Mouse (Mus musculus) ES-E14 (cell line): ENCODE results near the gene Ttll3. TPM values are rescaled to one million over a fixed set of nuclear protein-coding genes. Genes with fewer than 3 reads are reported as not detected.

ENCODE experiments used
- DNase-seq: peaks from one replicate; pipeline ENCODE4 v3.0.0-alpha.2; 2013; ENCODE audit warnings: low read depth, low spot score
- H3K27ac ChIP-seq: 2 replicates; pipeline ENCODE4 v1.5.1; 2012; ENCODE audit warnings: low read depth, mild to moderate bottlenecking, low read length, moderate library complexity, mixed read lengths; ENCODE audit not compliant: poor library complexity, insufficient read depth, severe bottlenecking
- H3K36me3 ChIP-seq: 2 replicates; pipeline ENCODE4 v1.6.1; 2012; ENCODE audit warnings: mild to moderate bottlenecking, low read length, moderate library complexity, mixed read lengths; ENCODE audit not compliant: control insufficient read depth, poor library complexity, insufficient read depth, severe bottlenecking
- H3K4me1 ChIP-seq, 2 experiments: fragments of 150-350 bp in 1 of 2; sonication (generic) in 1 of 2; 2 replicates each; pipeline ENCODE4 v1.6.1; 2012; ENCODE audit warnings: low read length in 2 of 2, mild to moderate bottlenecking in 1 of 2, mixed read lengths in 1 of 2; ENCODE audit not compliant: control insufficient read depth in 2 of 2, insufficient read depth in 2 of 2, poor library complexity in 1 of 2
- H3K4me3 ChIP-seq, 2 experiments: fragments of 150-350 bp in 1 of 2; sonication (generic) in 1 of 2; 2 replicates each; pipeline ENCODE4 v1.5.1; 2012; ENCODE audit warnings: low read length in 2 of 2, low read depth in 1 of 2, mild to moderate bottlenecking in 1 of 2, mixed read lengths in 1 of 2; ENCODE audit not compliant: insufficient read depth in 1 of 2, poor library complexity in 1 of 2, severe bottlenecking in 1 of 2
- H3K9ac ChIP-seq: 2 replicates; pipeline ENCODE4 v1.6.1; 2012; ENCODE audit warnings: low read depth, mild to moderate bottlenecking, low read length, mixed read lengths; ENCODE audit not compliant: poor library complexity, insufficient read depth, severe bottlenecking
- H3K9me3 ChIP-seq: fragments of 150-350 bp; sonication (generic); 2 replicates; pipeline ENCODE4 v1.6.1; 2012; ENCODE audit warnings: low read depth, mild to moderate bottlenecking, low read length; ENCODE audit not compliant: control insufficient read depth, insufficient read depth
- CHD2 ChIP-seq: IDR thresholded peaks from 2 replicates; pipeline ENCODE4 v1.6.1; 2014; ENCODE audit warnings: mild to moderate bottlenecking, low read depth, low read length, inconsistent platforms
- HCFC1 ChIP-seq: IDR thresholded peaks from 2 replicates; pipeline ENCODE4 v1.6.1; 2012; ENCODE audit warnings: low read length, inconsistent platforms, borderline replicate concordance; ENCODE audit not compliant: insufficient read depth
- MAFK ChIP-seq: IDR thresholded peaks from 2 replicates; pipeline ENCODE4 v1.6.1; 2014; ENCODE audit warnings: mild to moderate bottlenecking, low read depth, low read length, inconsistent platforms; ENCODE audit not compliant: insufficient read depth
- ZC3H11A ChIP-seq: IDR thresholded peaks from 2 replicates; pipeline ENCODE4 v1.6.1; 2012; ENCODE audit warnings: low read depth, mild to moderate bottlenecking, inconsistent platforms, low read length, borderline replicate concordance
- ZNF384 ChIP-seq: IDR thresholded peaks from 2 replicates; pipeline ENCODE4 v1.6.1; 2012; ENCODE audit warnings: low read depth, low read length, inconsistent platforms
- in situ Hi-C, 2 experiments: fragments of 600-800 bp; cut with MboI; formaldehyde crosslinking; loops; one replicate each; pipeline ENCODE4 v1.15.1; 2025; ENCODE audit warnings: low sequenced_read_pairs in 2 of 2, inconsistent platforms in 1 of 2; ENCODE audit not compliant: unreplicated experiment in 2 of 2
- total RNA-seq: library from RNA; depleted of rRNA; stranded (reverse); fragments of 300-350 nt; gene quantifications from 2 replicates; pipeline ENCODE4 v1.2.3, GENCODE M21; 2012; rRNA removed

Gene Ttll3
- total RNA-seq, 1 experiment, result 5.3 TPM

GRCm38 (mm10) chr6:113464040-113464439, 75.0 kb downstream of the Ttll3 start:
- H3K27ac ChIP-seq, result no peak overlapping the region
- no peak for TF ChIP-seq MAFK
- TF ChIP-seq ZC3H11A, result no peak
- no peak for TF ChIP-seq HCFC1
- no peak for TF ChIP-seq CHD2
- TF ChIP-seq ZNF384, result no peak
- DNase-seq, result no peak
- no peaks in the 10 kb centered on the region for H3K36me3 ChIP-seq
- H3K9me3 ChIP-seq, result no peaks in the 10 kb centered on the region
- in situ Hi-C loops, result no loop called here
- no peaks in the 10 kb centered on the region; a peak in 1 of 4 replicates for H3K4me1 ChIP-seq
- no peak overlapping the region for H3K9ac ChIP-seq
- H3K4me3 ChIP-seq, result no peak overlapping the region

Other genes starting within 250 kb of the Ttll3 start
- 5.2 and 5.9 TPM in 2 replicates for gene Lhfpl4, start 193.9 kb upstream of the Ttll3 start, total RNA-seq
- 42.4 and 44.8 TPM in 2 replicates for gene Mtmr14, start 151.4 kb upstream of the Ttll3 start, total RNA-seq
- gene Cpne9, start 107.0 kb upstream of the Ttll3 start, total RNA-seq, result 1.7 and 2.9 TPM in 2 replicates
- gene Brpf1, start 82.1 kb upstream of the Ttll3 start, total RNA-seq, result 38.8 and 43.1 TPM in 2 replicates
- gene Ogg1, start 62.3 kb upstream of the Ttll3 start, total RNA-seq, result 11.9 and 13.0 TPM in 2 replicates
- gene Camk1, start 45.3 kb upstream of the Ttll3 start, total RNA-seq, result 8.5 and 9.4 TPM in 2 replicates
- 31.7 and 35.3 TPM in 2 replicates for gene Tada3, start 11.4 kb upstream of the Ttll3 start, total RNA-seq
- 217 and 227 TPM in 2 replicates for gene Arpc4, start 11.1 kb upstream of the Ttll3 start, total RNA-seq
- 34.5 and 42.3 TPM in 2 replicates for gene Rpusd3, start 30.1 kb downstream of the Ttll3 start, total RNA-seq
- 0.42 and 0.45 TPM in 2 replicates for gene Cidec, start 46.5 kb downstream of the Ttll3 start, total RNA-seq
- gene Jagn1, start 53.3 kb downstream of the Ttll3 start, total RNA-seq, result 119 and 140 TPM in 2 replicates
- 0.80 and 3.0 TPM in 2 replicates for gene Il17re, start 69.2 kb downstream of the Ttll3 start, total RNA-seq
- gene Il17rc, start 82.2 kb downstream of the Ttll3 start, total RNA-seq, result 6.2 and 13.3 TPM in 2 replicates
- 20.8 and 29.9 TPM in 2 replicates for gene Creld1, start 94.0 kb downstream of the Ttll3 start, total RNA-seq
- 15.1 and 16.3 TPM in 2 replicates for gene Prrt3, start 112.7 kb downstream of the Ttll3 start, total RNA-seq
- 71.2 and 74.1 TPM in 2 replicates for gene Emc3, start 142.4 kb downstream of the Ttll3 start, total RNA-seq
- gene Fancd2, start 142.4 kb downstream of the Ttll3 start, total RNA-seq, result 34.7 and 37.5 TPM in 2 replicates
- 0.45 and 1.0 TPM in 2 replicates for gene Fancd2os, start 211.5 kb downstream of the Ttll3 start, total RNA-seq
- 81.8 and 113 TPM in 2 replicates for gene Brk1, start 215.5 kb downstream of the Ttll3 start, total RNA-seq
- 13.2 and 13.9 TPM in 2 replicates for gene Vhl, start 234.7 kb downstream of the Ttll3 start, total RNA-seq
- 12.6 and 22.0 TPM in 2 replicates for gene Irak2, start 249.2 kb downstream of the Ttll3 start, total RNA-seq